In the genomic region with DNA sequence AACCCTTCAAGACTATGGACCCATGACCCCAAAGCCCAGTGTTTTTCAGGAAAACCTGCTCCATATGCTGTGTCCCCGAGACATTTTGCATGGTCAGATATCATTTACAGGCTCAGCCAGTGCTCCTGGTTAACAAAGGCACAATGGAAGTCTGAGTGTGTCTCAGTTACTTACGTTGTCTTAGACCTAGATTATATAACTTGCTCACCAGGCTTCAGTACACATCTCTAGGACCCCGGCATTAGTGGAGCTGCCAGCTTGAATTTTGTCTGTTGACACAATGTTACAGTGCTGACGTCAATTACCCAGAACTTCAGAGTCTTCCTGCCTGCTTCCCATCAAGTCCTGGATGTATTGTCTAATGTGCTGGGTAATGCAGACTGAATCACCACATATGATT, we compare ENCODE assay signal across 27 mouse cellular contexts. TPM values are rescaled to one million over a fixed set of nuclear protein-coding genes. Genes with fewer than 3 reads are reported as not detected.
"Had no signal": no experiment of that assay in that cellular context is flagged by ENCODE, and none has a peak within 500 bp of the region (broad histone marks: within the 10 kb centered on the region; RNA-seq: fewer than 3 reads in every experiment).

No protein-coding gene starts in this region.

- H3K4me2 ChIP-seq: heart, embryonic 11.5 days; heart, embryonic 13.5 days; heart, embryonic 15.5 days; hindbrain, embryonic 13.5 days; hindbrain, embryonic 15.5 days; kidney, embryonic 15.5 days; limb, embryonic 13.5 days; limb, embryonic 15.5 days; liver, embryonic 12.5 days had no signal

- H3K9ac ChIP-seq: heart, embryonic 13.5 days; heart, embryonic 15.5 days; hindbrain, embryonic 13.5 days; hindbrain, embryonic 15.5 days; kidney, embryonic 15.5 days; limb, embryonic 13.5 days; limb, embryonic 15.5 days; liver, embryonic 12.5 days had no signal

- H3K27ac ChIP-seq: heart, embryonic 13.5 days; heart, embryonic 15.5 days; hindbrain, embryonic 13.5 days; hindbrain, embryonic 15.5 days; hindbrain, postnatal 0 days; kidney, embryonic 15.5 days; kidney, postnatal 0 days; limb, embryonic 13.5 days; limb, embryonic 15.5 days; liver, embryonic 12.5 days had no signal

- DNase-seq: gastrocnemius, postnatal 14 days; gastrocnemius, postnatal 36 days; heart, adult 18-20 months; heart, postnatal 14 days; heart, postnatal 36 days; kidney, adult 11 months; kidney, adult 2 months; kidney, adult 9 months; kidney, postnatal 14 days; kidney, postnatal 36 days; layer of hippocampus, adult 9-11 months; layer of hippocampus, postnatal 36 days; left cerebral cortex, postnatal 4 days had no signal

- H3K4me1 ChIP-seq: heart, embryonic 13.5 days; heart, embryonic 15.5 days; hindbrain, embryonic 15.5 days; kidney, embryonic 15.5 days; limb, embryonic 13.5 days; limb, embryonic 15.5 days; liver, embryonic 12.5 days had no signal

- ATAC-seq: hindbrain, postnatal 0 days; intestine, embryonic 16.5 days; liver, embryonic 12.5 days had no signal

- H3K27me3 ChIP-seq: heart, embryonic 15.5 days; hindbrain, embryonic 13.5 days; hindbrain, embryonic 15.5 days; kidney, embryonic 15.5 days; limb, embryonic 13.5 days; limb, embryonic 15.5 days had no signal

- H3K36me3 ChIP-seq: heart, embryonic 15.5 days; hindbrain, embryonic 15.5 days; limb, embryonic 13.5 days; liver, embryonic 12.5 days had no signal

- H3K9me3 ChIP-seq: heart, embryonic 13.5 days; heart, embryonic 15.5 days; hindbrain, embryonic 13.5 days; hindbrain, embryonic 15.5 days; kidney, embryonic 15.5 days; limb, embryonic 13.5 days; limb, embryonic 15.5 days; liver, embryonic 12.5 days had no signal

- H3K4me3 ChIP-seq: heart, embryonic 13.5 days; heart, embryonic 15.5 days; hindbrain, embryonic 13.5 days; hindbrain, embryonic 15.5 days; kidney, embryonic 15.5 days; limb, embryonic 13.5 days; limb, embryonic 15.5 days; liver, embryonic 12.5 days had no signal

RNA-seq across cellular contexts. Expression of gene Pax6, which starts 33.1 kb away (rescaled TPM):
- polyA plus RNA-seq: gonadal fat pad, adult 2 months; kidney, adult 2 months; liver, adult 2 months had no signal
